Mouse (Mus musculus) small intestine, adult 2 months (tissue): ENCODE results near the gene Rbm28.

ENCODE experiments used
- CTCF ChIP-seq: fragments of 200-500 bp; IDR thresholded peaks from 2 replicates; pipeline ENCODE4 v1.5.1; 2012; ENCODE audit warnings: low read depth, mild to moderate bottlenecking, control low read depth, inconsistent platforms, low read length, moderate library complexity, mixed read lengths; ENCODE audit not compliant: insufficient replicate concordance, insufficient read length; ENCODE audit errors: extremely low read depth
- POLR2A ChIP-seq: fragments of 200-500 bp; IDR thresholded peaks from 2 replicates; pipeline ENCODE4 v1.6.1; 2012; ENCODE audit warnings: low read depth, mild to moderate bottlenecking, control low read depth, inconsistent platforms, low read length, moderate library complexity

- TF ChIP-seq POLR2A (no peak), CTCF (no peak)
Measured at GRCm38 (mm10) chr6:29108376-29108775, 56.4 kb downstream of the Rbm28 start.
